Mouse (Mus musculus): ENCODE measurements around the gene Ccdc163.

DNA sequence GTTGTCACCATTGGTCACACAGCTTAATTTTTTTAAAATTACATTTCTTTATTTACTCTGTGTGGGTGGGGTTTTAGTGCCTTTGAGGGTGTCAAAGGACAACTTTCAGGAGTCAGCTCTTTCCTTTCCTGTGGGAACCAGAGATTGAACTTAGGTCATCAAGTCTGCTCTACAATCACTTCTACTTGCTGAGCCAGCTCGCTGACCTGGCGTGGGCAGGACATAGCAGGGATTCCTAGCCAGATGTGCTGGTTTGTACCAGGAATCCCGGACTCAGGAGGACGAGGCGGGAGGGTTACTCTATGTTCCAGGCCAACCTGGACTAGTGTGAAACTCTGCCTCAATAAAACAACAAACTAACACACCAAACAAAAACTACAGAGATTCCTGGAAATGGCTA is 24.0 kb downstream of the Ccdc163 start:
- TF ChIP-seq CTCF (IDR thresholded peaks at IDR 0.05; ENCODE audit: borderline replicate concordance, extremely low read depth, insufficient read depth, insufficient read length) (no peak), POLR2A (IDR thresholded peaks at IDR 0.05; ENCODE audit: borderline replicate concordance, extremely low read depth, insufficient read depth, insufficient read length, poor library complexity, severe bottlenecking) (no peak)

Measured in brain, embryonic 14.5 days (tissue).